Mouse (Mus musculus): ENCODE results near the gene Vps29. TPM values are rescaled to one million over a fixed set of nuclear protein-coding genes. Genes with fewer than 3 reads are reported as not detected.

Gene Vps29
- polyA plus RNA-seq, 1 experiment = 58.1 TPM

DNA sequence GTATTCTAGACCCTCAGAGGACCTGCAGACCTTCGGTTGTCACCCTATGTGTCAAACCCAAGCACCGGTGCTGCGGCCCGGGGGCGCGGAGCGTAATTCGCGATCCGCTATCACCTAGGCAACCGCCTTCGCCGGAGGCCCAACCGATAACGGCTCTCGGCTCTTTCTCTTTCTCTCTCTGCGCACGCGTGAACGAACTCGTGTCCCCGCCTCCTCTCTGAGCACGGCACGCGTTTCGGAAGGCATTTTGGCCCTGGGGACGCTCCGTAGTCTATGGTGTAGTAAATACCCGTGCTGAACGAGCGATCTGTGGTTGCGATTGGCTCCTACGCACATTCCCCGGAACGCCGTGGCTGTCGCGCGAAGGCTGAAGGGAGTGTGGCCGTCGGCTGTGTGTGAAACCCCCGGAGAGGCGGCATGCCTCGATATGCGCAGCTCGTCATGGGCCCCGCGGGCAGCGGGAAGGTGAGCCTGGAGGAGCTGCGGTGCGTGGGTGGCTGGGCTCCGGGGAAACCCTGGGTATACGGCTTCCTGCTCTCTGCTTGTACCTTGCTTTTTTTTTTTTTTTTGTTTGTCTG, 18.1 kb downstream of the Vps29 start, which contains the start of gene Fam216a:
Gene Fam216a (minus strand): TSS at position 173 of the 578 bp plus-strand sequence.
- no peaks in the 10 kb centered on the region; the same call in 1 of the 2 replicates for H3K4me1 ChIP-seq (ENCODE audit: control insufficient read depth, insufficient read depth, low read length)
- H3K4me3 ChIP-seq (replicated peaks; ENCODE audit: extremely low read depth, low read depth, low read length) = peak within 1 kb of the TSS; percentile 84
- peak; percentile 99 for DNase-seq
- WGBS = under 1% methylated on average over 53 of the region's 53 CpGs
- TF ChIP-seq POLR2A (IDR thresholded peaks at IDR 0.05; ENCODE audit: borderline replicate concordance, extremely low read depth, low read depth, low read length) (peak; percentile 75; the same call in 1 of the 2 replicates), CTCF (IDR thresholded peaks at IDR 0.05; ENCODE audit: insufficient read depth, low read length) (no peak)

DNA sequence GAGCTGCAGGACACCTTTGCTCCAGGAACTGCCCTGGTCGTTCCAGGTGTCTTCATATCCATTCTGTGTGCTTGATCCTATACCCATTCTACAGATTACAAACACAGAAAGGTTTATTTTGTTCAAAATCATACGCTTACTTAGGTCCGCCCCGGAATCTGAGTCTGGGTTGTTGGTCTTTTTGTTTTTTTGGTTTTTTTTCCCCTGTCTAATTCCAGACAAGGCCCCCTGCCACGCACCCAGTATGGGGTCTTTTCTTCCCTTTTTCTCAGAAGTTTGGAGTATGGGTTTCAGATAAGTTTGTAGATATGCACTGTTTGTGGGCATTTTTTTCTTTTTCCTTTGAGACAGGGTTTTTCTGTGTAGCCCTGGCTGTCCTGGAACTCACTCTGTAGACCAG, 18.7 kb downstream of the Vps29 start:
- DNase-seq = no peak
- TF ChIP-seq CTCF (IDR thresholded peaks at IDR 0.05; ENCODE audit: insufficient read depth, low read length) (no peak), POLR2A (IDR thresholded peaks at IDR 0.05; ENCODE audit: borderline replicate concordance, extremely low read depth, low read depth, low read length) (no peak)
- peak overlapping the region; percentile 84 for H3K4me3 ChIP-seq (replicated peaks; ENCODE audit: extremely low read depth, low read depth, low read length)
- H3K4me1 ChIP-seq (ENCODE audit: control insufficient read depth, insufficient read depth, low read length) = no peaks in the 10 kb centered on the region; the same call in 1 of the 2 replicates
- WGBS = 4% methylated on average over 5 of the region's 5 CpGs

DNA sequence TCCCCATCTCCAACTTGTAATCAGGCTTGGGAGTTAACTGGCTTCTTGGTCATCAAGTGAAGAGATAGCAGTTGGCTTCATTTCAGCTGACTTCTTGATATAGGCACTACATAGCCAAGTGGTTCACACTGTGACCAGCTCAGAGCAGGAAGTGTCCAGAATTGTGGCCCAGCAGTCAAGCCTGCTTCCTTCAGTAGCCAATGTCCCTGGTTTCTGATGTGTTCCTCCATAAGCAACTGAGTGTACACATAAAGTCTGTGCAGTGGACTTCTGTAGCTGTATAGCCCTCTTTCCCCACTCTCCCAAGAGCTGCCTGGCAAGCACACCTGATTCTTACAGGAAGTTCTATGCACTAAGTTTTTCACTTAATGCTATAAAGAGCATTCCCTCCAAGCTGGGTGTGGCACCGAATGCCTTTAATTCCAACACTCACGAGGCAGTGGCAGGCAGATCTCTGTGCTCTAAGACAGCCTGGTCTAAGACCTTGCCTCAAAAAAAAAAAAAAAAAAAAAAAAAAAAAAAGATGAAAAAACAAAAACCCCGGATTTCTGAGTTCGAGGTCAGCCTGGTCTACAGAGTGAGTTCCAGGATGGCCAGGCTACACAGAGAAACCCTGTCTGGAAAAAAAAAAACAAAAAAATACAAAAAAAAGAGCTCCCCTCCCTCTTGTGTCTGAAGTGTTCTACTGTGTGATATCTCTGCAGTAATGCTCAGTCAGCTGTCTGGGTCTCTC, 23.1 kb downstream of the Vps29 start:
- TF ChIP-seq CTCF (IDR thresholded peaks at IDR 0.05; ENCODE audit: insufficient read depth, low read length) (no peak), POLR2A (IDR thresholded peaks at IDR 0.05; ENCODE audit: borderline replicate concordance, extremely low read depth, low read depth, low read length) (no peak)
- DNase-seq = no peak
- 81% methylated on average over 4 of the region's 4 CpGs for WGBS

DNA sequence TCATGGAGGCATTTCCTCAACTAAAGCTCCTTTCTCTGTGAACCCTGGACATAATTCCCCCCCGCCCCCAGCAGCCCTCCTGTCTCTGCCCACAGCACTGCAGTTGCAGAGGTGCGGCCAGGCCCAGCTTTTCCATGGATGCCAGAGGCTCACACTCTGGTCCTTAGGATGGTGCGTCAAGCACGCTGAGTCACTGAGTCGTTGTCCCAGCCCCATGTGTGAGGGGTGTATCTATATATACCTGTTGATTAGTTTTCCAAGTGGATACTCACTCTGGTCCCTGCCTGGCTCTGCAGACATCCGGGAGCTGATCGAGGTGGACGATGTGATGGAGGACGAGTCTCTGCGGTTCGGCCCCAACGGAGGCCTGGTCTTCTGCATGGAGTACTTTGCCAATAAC, 24.0 kb downstream of the Vps29 start:
- no peaks in the 10 kb centered on the region for H3K4me1 ChIP-seq (ENCODE audit: control insufficient read depth, insufficient read depth, low read length)
- H3K4me3 ChIP-seq (replicated peaks; ENCODE audit: extremely low read depth, low read depth, low read length) = no peak overlapping the region
- 91% methylated on average over 12 of the region's 12 CpGs for WGBS
- DNase-seq = no peak
- no peak for TF ChIP-seq POLR2A (IDR thresholded peaks at IDR 0.05; ENCODE audit: borderline replicate concordance, extremely low read depth, low read depth, low read length)
- no peak for TF ChIP-seq CTCF (IDR thresholded peaks at IDR 0.05; ENCODE audit: insufficient read depth, low read length)

More for the DNA sequence above, 23.1 kb downstream of the Vps29 start:
- Histone ChIP-seq H3K4me1 (ENCODE audit: control insufficient read depth, insufficient read depth, low read length) (no peaks in the 10 kb centered on the region; the same call in 1 of the 2 replicates), H3K4me3 (replicated peaks; ENCODE audit: extremely low read depth, low read depth, low read length) (no peak overlapping the region)

DNA sequence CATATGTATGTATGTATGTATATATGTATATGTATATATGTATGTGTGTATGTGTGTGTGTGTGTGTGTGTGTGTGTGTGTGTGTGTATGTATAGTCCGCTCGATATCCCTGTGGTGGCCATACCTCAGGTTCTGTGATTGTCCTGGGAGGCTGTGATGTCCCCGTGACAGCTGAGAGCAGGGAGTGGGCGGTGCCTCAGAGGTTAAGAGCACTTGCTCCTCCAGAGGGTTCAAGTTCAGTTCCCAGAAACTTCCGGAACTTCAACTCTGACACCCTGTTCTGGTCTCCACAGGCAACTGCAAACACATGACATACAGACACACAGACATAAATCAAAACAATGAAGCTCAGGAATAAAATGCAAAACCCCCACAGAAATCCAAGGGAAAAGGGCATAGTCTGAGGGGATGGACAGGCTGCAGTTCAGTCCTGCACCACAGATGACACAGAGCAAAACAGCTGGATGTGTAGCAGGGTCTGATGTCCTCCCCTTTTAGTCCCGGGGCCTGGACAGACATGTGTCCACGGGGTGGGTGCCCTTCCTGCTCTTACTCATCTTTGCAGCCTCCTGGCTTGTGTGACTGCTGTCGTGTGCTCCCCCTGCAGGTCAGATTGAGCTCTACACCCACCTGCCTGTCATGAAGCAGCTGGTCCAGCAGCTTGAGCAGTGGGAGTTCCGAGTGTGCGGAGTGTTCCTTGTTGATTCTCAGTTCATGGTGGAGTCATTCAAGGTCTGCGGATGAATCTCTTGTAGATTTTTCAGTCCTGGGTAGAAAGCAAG, 25.4 kb downstream of the Vps29 start:
- no peaks in the 10 kb centered on the region for H3K4me1 ChIP-seq (ENCODE audit: control insufficient read depth, insufficient read depth, low read length)
- WGBS = 44% methylated on average over 11 of the region's 11 CpGs
- no peak overlapping the region for H3K4me3 ChIP-seq (replicated peaks; ENCODE audit: extremely low read depth, low read depth, low read length)
- peak; percentile 64 for DNase-seq
- TF ChIP-seq POLR2A (IDR thresholded peaks at IDR 0.05; ENCODE audit: borderline replicate concordance, extremely low read depth, low read depth, low read length) = no peak
- TF ChIP-seq CTCF (IDR thresholded peaks at IDR 0.05; ENCODE audit: insufficient read depth, low read length) = peak; percentile 96

DNA sequence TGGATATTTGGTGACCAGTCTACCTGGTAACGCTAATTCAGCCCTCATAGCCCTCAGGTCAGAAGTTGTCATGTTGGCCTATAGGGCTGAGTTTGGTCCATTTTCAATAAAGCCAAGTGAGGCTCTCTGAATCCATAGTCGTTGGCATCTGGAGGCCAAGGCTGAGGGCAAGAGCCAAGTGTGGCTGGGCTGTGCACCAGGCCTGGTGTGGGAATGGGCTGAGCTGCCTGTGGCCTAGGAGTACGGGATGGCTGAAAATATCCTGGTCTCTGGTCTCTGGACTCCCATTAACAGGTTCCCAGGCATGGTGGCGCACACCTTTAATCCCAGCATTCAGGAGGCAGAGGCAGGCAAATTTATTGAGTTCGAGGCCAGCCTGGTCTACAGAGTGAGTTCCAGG, 35.8 kb downstream of the Vps29 start:
- TF ChIP-seq CTCF (IDR thresholded peaks at IDR 0.05; ENCODE audit: insufficient read depth, low read length) = no peak
- no peak for TF ChIP-seq POLR2A (IDR thresholded peaks at IDR 0.05; ENCODE audit: borderline replicate concordance, extremely low read depth, low read depth, low read length)
- Histone ChIP-seq H3K4me3 (replicated peaks; ENCODE audit: extremely low read depth, low read depth, low read length) (no peak overlapping the region), H3K4me1 (ENCODE audit: control insufficient read depth, insufficient read depth, low read length) (peaks cover 8% of the 10 kb centered on the region; the same call in 1 of the 2 replicates)
- WGBS = 93% methylated on average over 5 of the region's 5 CpGs
- DNase-seq = no peak

DNA sequence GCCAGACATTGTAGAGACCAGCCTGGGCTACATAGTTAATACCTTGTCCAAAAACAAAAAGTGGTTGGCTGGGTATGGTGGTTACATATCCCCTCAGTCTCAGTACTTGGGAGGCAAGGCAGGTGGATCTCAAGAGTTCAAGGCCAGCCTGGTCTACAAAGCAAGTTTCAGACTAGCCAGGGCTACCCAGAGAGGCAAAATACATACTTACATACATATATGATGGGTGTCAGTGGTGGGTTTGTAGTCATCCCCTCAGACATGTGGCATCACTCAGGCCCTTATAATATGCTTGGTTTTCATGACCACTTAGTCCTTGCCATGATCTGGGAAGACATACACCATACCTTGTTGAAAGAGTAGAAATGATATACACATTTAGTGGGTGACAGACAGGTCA, 36.5 kb downstream of the Vps29 start:
- H3K4me3 ChIP-seq (replicated peaks; ENCODE audit: extremely low read depth, low read depth, low read length) = no peak overlapping the region
- TF ChIP-seq POLR2A (IDR thresholded peaks at IDR 0.05; ENCODE audit: borderline replicate concordance, extremely low read depth, low read depth, low read length) (no peak), CTCF (IDR thresholded peaks at IDR 0.05; ENCODE audit: insufficient read depth, low read length) (no peak)
- H3K4me1 ChIP-seq (ENCODE audit: control insufficient read depth, insufficient read depth, low read length) = peaks cover 9% of the 10 kb centered on the region; the same call in 1 of the 2 replicates
- no peak for DNase-seq

DNA sequence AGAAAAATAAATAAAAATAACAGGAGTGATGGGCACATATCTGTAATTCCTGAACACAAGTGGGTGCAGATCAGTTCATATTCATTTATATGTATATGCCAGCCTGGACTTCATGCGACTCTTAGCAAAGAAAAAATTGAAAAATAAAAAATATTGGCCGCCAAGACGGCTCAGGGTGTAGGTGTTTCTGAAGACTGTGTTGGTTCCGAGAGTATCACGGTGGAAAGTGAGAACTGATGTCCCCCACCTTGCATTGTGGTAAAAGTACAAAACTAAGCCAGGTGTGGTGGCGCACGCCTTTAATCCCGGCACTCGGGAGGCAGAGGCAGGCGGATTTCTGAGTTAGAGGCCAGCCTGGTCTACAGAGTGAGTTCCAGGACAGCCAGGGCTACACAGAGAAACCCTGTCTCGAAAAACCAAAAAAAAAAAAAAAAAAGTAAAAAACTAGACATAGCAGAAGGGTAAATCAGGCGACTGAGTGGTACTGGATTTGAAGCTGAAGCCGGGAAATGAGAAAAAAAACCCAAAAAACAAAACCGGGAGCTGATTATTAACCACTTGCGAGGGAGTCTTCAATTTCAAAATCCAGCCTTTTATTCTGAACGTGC, 37.1 kb downstream of the Vps29 start:
- Histone ChIP-seq H3K4me3 (replicated peaks; ENCODE audit: extremely low read depth, low read depth, low read length) (no peak overlapping the region), H3K4me1 (ENCODE audit: control insufficient read depth, insufficient read depth, low read length) (peaks cover 9% of the 10 kb centered on the region; the same call in 1 of the 2 replicates)
- TF ChIP-seq POLR2A (IDR thresholded peaks at IDR 0.05; ENCODE audit: borderline replicate concordance, extremely low read depth, low read depth, low read length) (no peak), CTCF (IDR thresholded peaks at IDR 0.05; ENCODE audit: insufficient read depth, low read length) (no peak)
- no peak for DNase-seq
- 46% methylated on average over 16 of the region's 16 CpGs for WGBS

DNA sequence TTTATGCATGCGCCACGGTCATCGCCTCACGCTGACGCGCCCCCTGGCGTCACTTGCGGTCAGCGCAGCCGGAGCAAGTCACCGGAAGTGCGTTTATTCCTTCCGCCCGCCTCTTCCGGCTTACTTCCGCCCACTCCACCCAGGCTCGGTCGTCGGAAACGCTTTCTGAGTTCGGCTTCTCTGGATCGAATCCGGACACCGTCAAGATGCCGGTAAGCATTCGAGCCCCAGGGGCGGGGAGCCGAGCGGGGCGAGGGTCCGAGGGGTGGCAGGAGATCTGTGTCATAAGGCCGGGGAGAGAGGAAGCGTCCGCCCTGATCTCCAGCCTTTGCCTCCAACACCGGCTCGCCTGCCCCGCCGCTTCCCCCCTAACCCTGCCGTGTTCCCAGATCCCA, 37.6 kb downstream of the Vps29 start, which contains the start of gene Arpc3:
Gene Arpc3 (plus strand): TSS at position 93 of the 395 bp plus-strand sequence.
- under 1% methylated on average over 39 of the region's 39 CpGs for WGBS
- peak; percentile 90 for TF ChIP-seq POLR2A (IDR thresholded peaks at IDR 0.05; ENCODE audit: borderline replicate concordance, extremely low read depth, low read depth, low read length)
- peak; percentile 92 for TF ChIP-seq CTCF (IDR thresholded peaks at IDR 0.05; ENCODE audit: insufficient read depth, low read length)
- Histone ChIP-seq H3K4me3 (replicated peaks; ENCODE audit: extremely low read depth, low read depth, low read length) (peak within 1 kb of the TSS; percentile 83), H3K4me1 (ENCODE audit: control insufficient read depth, insufficient read depth, low read length) (peaks cover 9% of the 10 kb centered on the region; the same call in 1 of the 2 replicates)
- DNase-seq = peak; percentile 91

Data from lung, adult 2 months (tissue).